Mouse (Mus musculus): ENCODE results near the gene Zfx.

- TF ChIP-seq USF2 (conservative IDR thresholded peaks at IDR 0.05; ENCODE audit: low read depth, low read length), result no peak
- TF ChIP-seq ZNF384 (IDR thresholded peaks at IDR 0.05; ENCODE audit: low read depth, low read length), result no peak
- no peak for TF ChIP-seq RCOR1 (conservative IDR thresholded peaks at IDR 0.05; ENCODE audit: low read depth, low read length)
- TF ChIP-seq ZMIZ1 (IDR thresholded peaks at IDR 0.05; ENCODE audit: low read depth, low read length), result no peak
- TF ChIP-seq TCF12 (IDR thresholded peaks at IDR 0.05; ENCODE audit: low read depth, low read length), result no peak
- no peak for TF ChIP-seq CTCF (conservative IDR thresholded peaks at IDR 0.05 in 1 of 2, IDR thresholded peaks at IDR 0.05 in 1 of 2; ENCODE audit: low read depth in 2 of 2, low read length in 2 of 2)
Observed at GRCm38 (mm10) chrX:94058748-94059147, 64.8 kb downstream of the Zfx start.

Data from CH12.LX (cell line).